10 mouse cellular contexts compared by ENCODE assay signal in the genomic region with DNA sequence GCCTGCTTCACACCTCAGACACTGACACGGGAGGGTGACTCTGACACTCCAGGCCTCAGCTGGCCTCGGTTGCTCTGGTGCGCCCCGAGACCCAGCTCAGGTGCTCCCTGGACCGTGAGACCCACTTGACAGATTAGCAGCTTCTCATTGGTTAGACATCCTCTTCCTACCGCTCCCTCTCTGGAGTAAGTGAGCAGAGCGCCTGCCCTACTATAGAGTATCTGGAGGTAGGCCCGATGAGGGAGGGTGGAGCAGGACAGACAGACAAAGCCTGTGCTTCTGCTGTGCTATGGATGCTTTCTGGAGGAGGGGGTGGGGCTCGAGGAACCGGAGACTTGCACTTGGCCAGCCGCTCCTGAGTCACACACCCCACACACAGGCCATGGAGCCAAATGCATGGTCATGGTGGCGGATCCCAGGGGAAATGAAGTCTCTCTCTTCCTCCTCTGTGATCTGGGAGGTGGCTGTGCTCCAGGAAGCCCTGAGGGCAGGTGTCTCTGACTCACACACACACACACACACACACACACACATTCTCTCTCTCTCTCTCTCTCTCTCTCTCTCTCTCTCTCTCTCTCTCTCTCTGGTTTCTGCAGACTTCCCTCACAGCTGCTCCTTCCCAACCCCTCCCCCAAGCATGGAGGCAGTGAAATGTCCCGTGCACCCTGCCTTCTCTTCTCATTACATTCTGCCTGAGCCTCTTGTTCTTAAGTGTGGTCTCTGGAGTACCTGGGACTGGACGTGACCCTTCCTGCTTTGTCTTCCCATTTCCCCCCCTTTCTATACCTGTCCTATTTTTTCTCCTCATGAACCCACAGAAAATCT. TPM values are rescaled to one million over a fixed set of nuclear protein-coding genes. Genes with fewer than 3 reads are reported as not detected.
DNase-seq lines count a peak whose midpoint lies in the region; ATAC-seq and TF ChIP-seq lines count a peak whose summit lies in the region.
"Had no signal": no experiment of that assay in that cellular context is flagged by ENCODE, and none has a peak within 500 bp of the region (broad histone marks: within the 10 kb centered on the region; RNA-seq: fewer than 3 reads in every experiment).

No protein-coding gene starts in this region.

- H3K4me3 ChIP-seq in neural tube, embryonic 12.5 days, result no peak overlapping the region
- no peak overlapping the region for H3K4me3 ChIP-seq in embryonic fibroblast, embryonic 13.5 days (ENCODE audit: insufficient read depth, low read length)
- H3K4me3 ChIP-seq in stomach, embryonic 16.5 days (replicated peaks; ENCODE audit: low read length), result no peak overlapping the region

- H3K9me3 ChIP-seq in neural tube, embryonic 12.5 days, result no peaks in the 10 kb centered on the region
- no peaks in the 10 kb centered on the region for H3K9me3 ChIP-seq in stomach, embryonic 16.5 days (replicated peaks; ENCODE audit: control insufficient read depth, low read length)

- peak; percentile 37; the same call in 1 of the 2 replicates for ATAC-seq in neural tube, embryonic 12.5 days (ENCODE audit: low FRiP score, low read depth)
- peak; percentile 34; the same call in 1 of the 2 replicates for ATAC-seq in stomach, embryonic 16.5 days (ENCODE audit: insufficient read depth, low FRiP score)

- WGBS in neural tube, embryonic 12.5 days, result 72% methylated on average over 14 of the region's 14 CpGs
- 53% methylated on average over 14 of the region's 14 CpGs for WGBS in stomach, embryonic 16.5 days

- H3K9ac ChIP-seq in neural tube, embryonic 12.5 days, result no peak overlapping the region
- H3K9ac ChIP-seq in stomach, embryonic 16.5 days (ENCODE audit: low read length), result no peak overlapping the region

- no peak for DNase-seq in neural tube, embryonic 10.5 days (ENCODE audit: extremely low spot score, low spot score)
- peak; percentile 47 for DNase-seq in heart, postnatal 4 days
- no peak for DNase-seq in right cerebral cortex, postnatal 10 days (ENCODE audit: low spot score in 2 of 2)
- no peak for DNase-seq in left cerebral cortex, adult 11 months (ENCODE audit: low spot score)
- DNase-seq: cerebellum, postnatal 25 days; layer of hippocampus, postnatal 36 days; right cerebral cortex, adult 18-20 months had no signal

- no peaks in the 10 kb centered on the region for H3K27me3 ChIP-seq in neural tube, embryonic 12.5 days (replicated peaks)
- H3K27me3 ChIP-seq in stomach, embryonic 16.5 days (ENCODE audit: control insufficient read depth, insufficient read depth, low read length), result no peaks in the 10 kb centered on the region

- no peak for TF ChIP-seq CTCF in embryonic fibroblast, embryonic 13.5 days (IDR thresholded peaks at IDR 0.05; ENCODE audit: borderline replicate concordance, insufficient read depth, low read length)

- H3K36me3 ChIP-seq in neural tube, embryonic 12.5 days, result no peaks in the 10 kb centered on the region
- H3K36me3 ChIP-seq in stomach, embryonic 16.5 days (ENCODE audit: control insufficient read depth, insufficient read depth, low read length), result no peaks in the 10 kb centered on the region

- H3K27ac ChIP-seq in neural tube, embryonic 12.5 days, result no peak overlapping the region
- 0 out of 2 replicates have a peak overlapping the region, but pooled peaks have one; percentile 16 for H3K27ac ChIP-seq in embryonic fibroblast, embryonic 13.5 days (ENCODE audit: insufficient read depth, low read length)
- H3K27ac ChIP-seq in stomach, embryonic 16.5 days (ENCODE audit: low read length), result peak overlapping the region; percentile 48; the same call in 1 of the 2 replicates

- TF ChIP-seq POLR2A in embryonic fibroblast, embryonic 13.5 days (IDR thresholded peaks at IDR 0.05; ENCODE audit: low read depth, low read length), result no peak

- H3K4me1 ChIP-seq in neural tube, embryonic 12.5 days, result peaks cover 9% of the 10 kb centered on the region
- peaks cover 14% of the 10 kb centered on the region for H3K4me1 ChIP-seq in embryonic fibroblast, embryonic 13.5 days (ENCODE audit: control insufficient read depth, insufficient read depth, low read length)
- H3K4me1 ChIP-seq in stomach, embryonic 16.5 days (ENCODE audit: control insufficient read depth, insufficient read depth, low read length), result peaks cover 16% of the 10 kb centered on the region

- H3K4me2 ChIP-seq in neural tube, embryonic 12.5 days (replicated peaks), result no peak overlapping the region
- no peak overlapping the region for H3K4me2 ChIP-seq in stomach, embryonic 16.5 days (ENCODE audit: low read depth, low read length)

RNA-seq across cellular contexts. Expression of a gene that starts 9.3 kb away (rescaled TPM):
- 0.33 and 0.55 TPM in 2 replicates for polyA plus RNA-seq in neural tube, embryonic 12.5 days (2016; fragmentation: Nextera tagmentation; extraction: Ambion mirVana)
- polyA plus RNA-seq in embryonic fibroblast, embryonic 13.5 days (2011; ENCODE audit: insufficient read length, low read depth, missing spikeins), result not detected in 2 replicates
- not detected for total RNA-seq in heart, postnatal 4 days (2021)
- polyA plus RNA-seq in stomach, embryonic 16.5 days (2015; fragmentation: Nextera tagmentation; extraction: Ambion mirVana), result 10.8 and 15.9 TPM in 2 replicates

RNA-seq across cellular contexts. Expression of a gene that starts 42.9 kb away (rescaled TPM):
- 0.82 and 1.6 TPM in 2 replicates for polyA plus RNA-seq in neural tube, embryonic 12.5 days (2016; fragmentation: Nextera tagmentation; extraction: Ambion mirVana)
- not detected in 2 replicates for polyA plus RNA-seq in embryonic fibroblast, embryonic 13.5 days (2011; ENCODE audit: insufficient read length, low read depth, missing spikeins)
- total RNA-seq in heart, postnatal 4 days (2021), result 10 to 100 TPM; 26.3 to 26.8 TPM
- polyA plus RNA-seq in stomach, embryonic 16.5 days (2015; fragmentation: Nextera tagmentation; extraction: Ambion mirVana), result 33.9 and 38.6 TPM in 2 replicates

Comparison
In these comparisons a context has a peak if more than half of its experiments do, and no peak if none do; other contexts are left out.
1. RNA of a gene that starts 42.9 kb away (polyA plus RNA-seq): 33.9 to 38.6 TPM in stomach, embryonic 16.5 days; 0.82 to 1.6 TPM in neural tube, embryonic 12.5 days and not detected in embryonic fibroblast, embryonic 13.5 days; every median in the first group is over 10 times any median in the second.